Mouse (Mus musculus): ENCODE data around the gene Tmem179. TPM values are rescaled to one million over a fixed set of nuclear protein-coding genes. Genes with fewer than 3 reads are reported as not detected.

Tmem179 gene
- polyA plus RNA-seq, 2 experiments = 0.28 to 0.36 TPM

DNA sequence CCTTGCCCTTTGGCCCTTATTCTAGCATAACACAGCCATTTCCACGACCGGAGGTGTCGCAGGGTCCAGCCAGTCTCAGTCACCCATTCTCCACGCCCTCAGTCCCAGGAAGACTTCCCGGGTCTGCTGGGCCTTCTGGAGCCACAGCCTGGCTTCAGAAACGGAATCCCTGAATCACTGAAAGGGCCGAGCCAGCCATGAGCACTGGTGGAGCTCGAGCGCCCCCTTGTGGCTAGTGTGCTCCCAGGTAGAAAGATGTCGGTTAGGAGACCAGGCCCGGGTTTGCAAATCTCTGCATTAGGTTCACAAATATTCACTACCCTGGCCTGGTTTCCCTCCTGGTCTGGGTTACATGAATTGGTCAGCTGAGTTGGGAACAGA lies 26.4 kb upstream of the Tmem179 start:
- Histone ChIP-seq H3K9ac (ENCODE audit: low read depth, low read length, severe bottlenecking) (no peak overlapping the region), H3K36me3 (ENCODE audit: control insufficient read depth, insufficient read depth, low read length) (no peaks in the 10 kb centered on the region), H3K4me1 (ENCODE audit: control insufficient read depth, insufficient read depth, low read length) (no peaks in the 10 kb centered on the region), H3K4me2 (replicated peaks; ENCODE audit: low read depth, low read length, severe bottlenecking) (no peak overlapping the region), H3K9me3 (ENCODE audit: control insufficient read depth, low read length) (no peaks in the 10 kb centered on the region), H3K27ac (replicated peaks; ENCODE audit: low read depth, low read length) (no peak overlapping the region), H3K4me3 (replicated peaks; ENCODE audit: low read length) (no peak overlapping the region), H3K27me3 (ENCODE audit: control insufficient read depth, insufficient read depth, low read length) (no peaks in the 10 kb centered on the region)
- peak; percentile 16; the same call in 1 of the 2 replicates for TF ChIP-seq POLR2A (IDR thresholded peaks at IDR 0.05; ENCODE audit: borderline replicate concordance, extremely low read depth, insufficient read depth, insufficient read length)
- DNase-seq (ENCODE audit: low spot score) (peak; percentile 89), ATAC-seq (ENCODE audit: low FRiP score, low read depth) (0 out of 2 replicates have a peak, but pooled peaks have one; percentile 26)
- 5% methylated on average over 11 of the region's 11 CpGs for WGBS

DNA sequence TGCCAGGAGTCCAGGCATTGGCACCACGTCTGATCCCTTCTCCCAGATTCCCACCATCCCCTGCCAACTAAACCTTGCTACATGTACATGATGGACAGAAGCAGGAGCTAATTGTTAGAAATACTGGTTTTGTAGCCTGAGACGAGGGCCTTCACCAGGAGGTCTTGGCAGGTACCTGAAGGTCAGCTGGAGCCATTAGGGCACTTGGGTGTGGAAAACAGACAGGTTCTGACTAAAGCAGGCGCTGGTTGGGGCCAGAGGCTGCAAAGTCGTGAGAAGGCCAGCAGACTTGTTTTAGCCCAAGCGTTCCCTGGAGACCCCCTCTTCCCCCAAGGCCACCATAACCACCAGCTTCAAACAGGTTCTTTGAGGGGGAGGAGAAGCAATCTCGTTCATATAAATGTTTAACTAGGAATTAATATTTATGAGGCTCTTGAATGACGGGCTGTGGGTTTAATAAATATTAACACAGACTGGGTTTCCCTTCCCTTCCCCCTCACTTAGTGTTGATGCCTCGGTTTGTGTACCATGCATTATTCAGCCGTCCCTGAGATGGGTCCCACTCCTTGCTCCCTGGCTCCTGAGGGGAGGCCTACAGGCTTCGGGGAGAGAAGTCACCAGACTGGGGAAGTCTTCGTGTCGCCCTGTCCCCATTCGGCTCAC lies 25.8 kb upstream of the Tmem179 start:
- TF ChIP-seq POLR2A (IDR thresholded peaks at IDR 0.05; ENCODE audit: borderline replicate concordance, extremely low read depth, insufficient read depth, insufficient read length) = no peak
- WGBS = 56% methylated on average over 13 of the region's 13 CpGs
- Histone ChIP-seq H3K9ac (ENCODE audit: low read depth, low read length, severe bottlenecking) (no peak overlapping the region), H3K4me3 (replicated peaks; ENCODE audit: low read length) (no peak overlapping the region), H3K4me1 (ENCODE audit: control insufficient read depth, insufficient read depth, low read length) (no peaks in the 10 kb centered on the region), H3K27ac (replicated peaks; ENCODE audit: low read depth, low read length) (no peak overlapping the region), H3K9me3 (ENCODE audit: control insufficient read depth, low read length) (no peaks in the 10 kb centered on the region), H3K36me3 (ENCODE audit: control insufficient read depth, insufficient read depth, low read length) (no peaks in the 10 kb centered on the region), H3K4me2 (replicated peaks; ENCODE audit: low read depth, low read length, severe bottlenecking) (no peak overlapping the region), H3K27me3 (ENCODE audit: control insufficient read depth, insufficient read depth, low read length) (no peaks in the 10 kb centered on the region)
- no peak for DNase-seq (ENCODE audit: low spot score)
- ATAC-seq (ENCODE audit: low FRiP score, low read depth) = no peak

DNA sequence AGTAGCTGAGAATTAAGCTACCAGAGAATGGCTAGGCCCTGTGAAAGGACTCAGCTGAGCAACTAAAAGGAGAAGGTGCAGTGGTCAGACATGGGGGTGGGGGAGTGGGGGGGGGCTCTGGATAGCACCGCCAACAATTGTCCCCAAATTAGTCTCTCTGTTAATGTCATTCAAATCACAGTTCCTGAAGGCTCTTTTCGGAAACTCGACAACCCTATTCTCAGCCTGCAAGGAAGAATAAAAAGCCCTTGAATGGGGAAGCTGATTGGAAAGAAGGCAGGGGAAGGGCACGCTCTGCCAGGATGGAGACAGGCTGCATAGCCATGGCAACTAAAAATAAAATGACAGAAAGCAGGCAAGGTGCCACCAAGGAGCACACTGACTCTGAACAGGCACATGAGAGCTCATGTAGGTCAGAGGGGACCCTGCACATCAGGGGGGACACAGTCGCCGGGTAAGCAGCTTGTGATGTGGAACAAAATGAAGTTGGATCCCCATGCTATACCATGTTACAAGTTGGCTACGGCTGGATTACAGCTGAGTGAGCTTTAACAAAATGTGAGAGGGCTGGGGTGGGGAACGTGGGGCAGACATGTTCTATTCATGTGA lies 25.0 kb upstream of the Tmem179 start:
- ATAC-seq (ENCODE audit: low FRiP score, low read depth) (no peak), DNase-seq (ENCODE audit: low spot score) (no peak)
- no peaks in the 10 kb centered on the region for H3K36me3 ChIP-seq (ENCODE audit: control insufficient read depth, insufficient read depth, low read length)
- H3K4me2 ChIP-seq (replicated peaks; ENCODE audit: low read depth, low read length, severe bottlenecking) = no peak overlapping the region
- H3K27ac ChIP-seq (replicated peaks; ENCODE audit: low read depth, low read length) = no peak overlapping the region
- H3K4me3 ChIP-seq (replicated peaks; ENCODE audit: low read length) = no peak overlapping the region
- no peaks in the 10 kb centered on the region for H3K27me3 ChIP-seq (ENCODE audit: control insufficient read depth, insufficient read depth, low read length)
- no peaks in the 10 kb centered on the region for H3K9me3 ChIP-seq (ENCODE audit: control insufficient read depth, low read length)
- no peak overlapping the region for H3K9ac ChIP-seq (ENCODE audit: low read depth, low read length, severe bottlenecking)
- H3K4me1 ChIP-seq (ENCODE audit: control insufficient read depth, insufficient read depth, low read length) = no peaks in the 10 kb centered on the region
- 81% methylated on average over 8 of the region's 8 CpGs for WGBS
- TF ChIP-seq POLR2A (IDR thresholded peaks at IDR 0.05; ENCODE audit: borderline replicate concordance, extremely low read depth, insufficient read depth, insufficient read length) = no peak

DNA sequence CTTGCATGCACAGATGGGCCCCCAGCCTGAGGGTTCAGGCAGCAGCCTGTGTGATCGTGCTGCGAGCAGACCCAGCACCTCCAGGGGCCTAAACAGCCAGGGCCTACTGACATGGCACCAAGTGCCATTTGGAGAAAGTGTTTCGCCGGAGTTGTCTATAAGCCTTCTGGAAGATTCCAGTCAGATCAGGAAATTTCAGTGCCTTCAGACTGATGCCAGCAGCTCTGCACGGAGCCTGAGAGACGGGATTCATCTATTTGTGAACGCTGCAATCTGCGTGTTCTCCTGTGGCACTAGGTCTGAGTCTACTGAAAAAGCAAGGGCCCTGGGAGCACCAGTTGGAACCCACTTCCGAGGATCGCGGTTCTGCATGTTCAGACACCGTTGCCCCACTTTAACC lies 23.8 kb upstream of the Tmem179 start:
- DNase-seq (ENCODE audit: low spot score) (no peak), ATAC-seq (ENCODE audit: low FRiP score, low read depth) (no peak)
- Histone ChIP-seq H3K4me3 (replicated peaks; ENCODE audit: low read length) (no peak overlapping the region), H3K27ac (replicated peaks; ENCODE audit: low read depth, low read length) (no peak overlapping the region), H3K9ac (ENCODE audit: low read depth, low read length, severe bottlenecking) (no peak overlapping the region), H3K4me2 (replicated peaks; ENCODE audit: low read depth, low read length, severe bottlenecking) (no peak overlapping the region), H3K9me3 (ENCODE audit: control insufficient read depth, low read length) (no peaks in the 10 kb centered on the region), H3K27me3 (ENCODE audit: control insufficient read depth, insufficient read depth, low read length) (no peaks in the 10 kb centered on the region), H3K4me1 (ENCODE audit: control insufficient read depth, insufficient read depth, low read length) (no peaks in the 10 kb centered on the region), H3K36me3 (ENCODE audit: control insufficient read depth, insufficient read depth, low read length) (no peaks in the 10 kb centered on the region)
- no peak for TF ChIP-seq POLR2A (IDR thresholded peaks at IDR 0.05; ENCODE audit: borderline replicate concordance, extremely low read depth, insufficient read depth, insufficient read length)
- WGBS = 88% methylated on average over 12 of the region's 12 CpGs

DNA sequence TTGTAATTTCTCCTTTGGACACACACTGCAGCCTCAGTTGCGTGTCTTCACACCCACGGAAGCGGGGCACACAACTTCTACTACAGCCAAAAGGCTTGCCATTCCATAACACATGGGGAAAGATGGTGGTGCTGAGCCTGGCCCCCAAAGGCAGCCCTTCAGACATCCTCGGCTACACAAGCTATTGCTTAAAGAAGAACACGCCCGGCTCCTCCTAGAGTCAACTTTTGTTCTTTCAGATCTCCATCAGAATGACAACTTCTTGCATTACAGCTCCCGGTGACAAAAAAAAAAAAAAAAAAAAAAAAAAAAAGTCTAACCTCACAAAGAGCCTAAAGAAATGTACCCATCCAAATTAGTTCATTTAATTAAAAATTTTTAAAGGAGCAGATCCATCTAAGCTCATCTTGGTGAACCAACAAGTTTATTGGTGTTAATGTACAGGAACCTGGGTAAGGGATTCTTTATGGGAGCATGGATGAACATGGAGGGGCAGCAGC lies 23.0 kb upstream of the Tmem179 start:
- no peak for ATAC-seq (ENCODE audit: low FRiP score, low read depth)
- H3K36me3 ChIP-seq (ENCODE audit: control insufficient read depth, insufficient read depth, low read length) = no peaks in the 10 kb centered on the region
- WGBS = 91% methylated on average over 7 of the region's 7 CpGs
- H3K27me3 ChIP-seq (ENCODE audit: control insufficient read depth, insufficient read depth, low read length) = no peaks in the 10 kb centered on the region
- no peak overlapping the region for H3K4me3 ChIP-seq (replicated peaks; ENCODE audit: low read length)
- no peak overlapping the region for H3K27ac ChIP-seq (replicated peaks; ENCODE audit: low read depth, low read length)
- TF ChIP-seq POLR2A (IDR thresholded peaks at IDR 0.05; ENCODE audit: borderline replicate concordance, extremely low read depth, insufficient read depth, insufficient read length) = no peak
- H3K9ac ChIP-seq (ENCODE audit: low read depth, low read length, severe bottlenecking) = no peak overlapping the region
- no peaks in the 10 kb centered on the region for H3K4me1 ChIP-seq (ENCODE audit: control insufficient read depth, insufficient read depth, low read length)
- no peak for DNase-seq (ENCODE audit: low spot score)
- H3K4me2 ChIP-seq (replicated peaks; ENCODE audit: low read depth, low read length, severe bottlenecking) = no peak overlapping the region
- no peaks in the 10 kb centered on the region for H3K9me3 ChIP-seq (ENCODE audit: control insufficient read depth, low read length)
